Mouse (Mus musculus) CD8-positive naive resting alpha-beta T cell, adult 2 months (primary cell): ENCODE results near the gene Hddc3.
"Not testable (repeated sequence)": the region's sequence is repeated elsewhere in the genome, so short reads cannot be mapped to it uniquely, and the experiment has no call there.

Source experiments
- DNase-seq, 2 experiments: peaks; one replicate each; pipeline ENCODE4 v3.0.0; 2022; ENCODE audit warnings: low read depth in 2 of 2, low spot score in 2 of 2

Gene Hddc3

DNA sequence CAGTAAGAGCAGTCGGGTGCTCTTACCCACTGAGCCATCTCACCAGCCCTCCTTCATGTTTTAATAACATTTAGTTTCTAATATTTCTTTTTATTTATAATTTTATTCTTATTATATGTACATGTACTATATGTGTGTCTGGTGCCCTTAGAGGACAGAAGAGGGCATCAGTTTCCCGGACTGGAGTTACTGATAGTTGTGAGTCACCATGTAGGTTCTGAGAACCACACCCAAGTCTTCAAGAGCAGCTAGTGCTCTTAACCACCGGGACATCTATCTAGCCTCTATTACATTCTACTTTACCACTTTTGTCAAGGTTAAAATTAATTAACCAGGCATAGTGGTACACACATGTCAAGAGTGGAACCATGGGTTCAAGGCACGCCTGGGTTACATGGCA, 51.7 kb downstream of the Hddc3 start:
- no peak for DNase-seq

DNA sequence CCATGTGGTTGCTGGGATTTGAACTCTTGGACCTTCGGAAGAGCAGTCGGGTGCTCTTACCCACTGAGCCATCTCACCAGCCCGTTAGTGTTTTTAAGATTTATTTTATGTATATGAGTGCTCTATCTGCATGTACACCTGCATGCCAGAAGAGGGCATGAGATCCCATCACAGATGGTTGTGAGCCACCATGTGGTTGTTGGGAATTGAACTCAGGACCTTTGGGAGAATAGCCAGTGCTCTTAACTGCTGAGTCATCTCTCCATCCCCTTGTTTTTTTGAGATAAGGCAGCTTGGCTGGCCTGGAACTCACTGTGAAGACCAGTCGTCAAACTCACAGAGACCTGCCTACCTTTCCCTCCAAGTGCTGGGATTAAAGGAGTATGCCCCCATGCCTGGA, 53.5 kb downstream of the Hddc3 start:
- DNase-seq, result not testable (repeated sequence)

DNA sequence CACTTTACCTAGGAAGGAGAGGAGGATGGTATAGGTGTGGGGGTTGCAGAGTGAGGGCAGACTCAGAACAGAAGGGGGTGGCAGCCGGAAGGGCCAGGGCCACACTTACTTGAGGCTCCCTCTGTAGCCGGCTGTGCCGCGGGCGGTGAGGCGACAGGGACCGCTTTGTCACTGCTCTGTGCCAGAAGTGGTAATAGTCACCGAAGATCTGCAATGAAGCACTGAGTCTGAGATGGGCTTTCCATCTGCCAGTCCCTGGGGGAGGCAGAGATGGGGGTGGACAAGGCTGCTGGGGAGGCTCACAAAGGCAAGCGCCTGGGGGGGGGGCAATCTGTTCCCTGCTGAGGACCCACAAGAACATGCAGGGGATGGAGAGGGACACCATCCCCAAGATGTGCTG, 55.1 kb downstream of the Hddc3 start:
- no peak for DNase-seq

DNA sequence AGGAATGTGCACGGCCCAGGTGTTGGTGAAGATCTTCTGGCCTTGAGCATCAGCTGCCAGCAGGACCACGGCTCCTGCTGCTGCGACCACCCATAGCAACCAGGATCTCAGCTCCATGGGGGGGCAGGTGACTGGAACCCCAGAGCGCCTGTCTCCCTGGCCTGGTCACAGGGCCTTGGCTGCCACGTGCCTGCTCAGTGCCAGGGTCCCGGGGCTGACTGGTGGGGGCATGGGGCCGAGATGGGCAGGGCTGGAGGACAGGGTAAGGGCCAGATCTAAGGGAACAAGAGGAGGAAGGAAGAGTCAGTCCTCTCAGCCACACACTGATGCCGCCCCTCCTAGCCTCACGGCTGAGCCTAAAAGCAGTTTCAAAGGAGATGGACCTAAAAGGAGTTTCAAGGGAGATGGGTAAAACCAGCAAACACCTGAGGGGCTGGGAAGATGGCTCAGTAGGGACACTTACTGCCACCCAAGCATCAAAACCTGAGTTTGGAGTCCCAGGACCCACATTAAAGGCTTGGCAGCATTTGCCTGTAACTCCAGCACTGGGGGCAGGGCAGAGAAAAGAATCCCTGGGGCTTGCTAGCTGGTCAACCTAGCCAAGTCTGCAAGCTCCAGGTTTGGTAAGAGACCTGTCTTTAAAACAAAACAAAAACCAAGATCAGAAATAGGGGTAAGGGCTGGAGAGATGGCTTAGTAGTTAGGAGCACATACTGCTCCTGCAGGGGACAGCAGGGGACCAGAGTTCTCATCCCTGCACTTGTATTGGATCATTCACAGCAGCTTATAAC, 55.9 kb downstream of the Hddc3 start:
- no peak for DNase-seq

DNA sequence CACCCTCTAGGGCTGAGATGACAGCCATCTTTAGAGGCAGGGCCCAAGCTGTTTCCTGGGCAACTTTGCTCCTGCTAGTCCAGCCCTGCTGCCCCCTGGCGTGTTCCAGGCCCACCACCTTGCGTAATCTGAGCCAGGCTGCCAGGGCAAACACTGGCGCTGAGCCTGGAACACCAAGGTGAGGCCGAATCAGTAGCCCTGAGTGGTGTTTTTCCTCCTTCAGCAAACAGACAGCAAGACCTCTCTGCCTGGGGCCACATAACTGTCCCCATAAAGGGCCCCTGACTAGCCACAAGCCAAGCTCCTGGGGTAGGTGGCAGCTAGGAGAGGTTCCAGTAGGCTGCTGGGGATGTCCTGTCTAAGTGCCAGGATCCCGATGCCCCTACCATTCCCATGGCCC, 57.2 kb downstream of the Hddc3 start:
- DNase-seq, result no peak
